Mouse (Mus musculus): ENCODE measurements around the gene Gm1043.

The Gm1043 gene

DNA sequence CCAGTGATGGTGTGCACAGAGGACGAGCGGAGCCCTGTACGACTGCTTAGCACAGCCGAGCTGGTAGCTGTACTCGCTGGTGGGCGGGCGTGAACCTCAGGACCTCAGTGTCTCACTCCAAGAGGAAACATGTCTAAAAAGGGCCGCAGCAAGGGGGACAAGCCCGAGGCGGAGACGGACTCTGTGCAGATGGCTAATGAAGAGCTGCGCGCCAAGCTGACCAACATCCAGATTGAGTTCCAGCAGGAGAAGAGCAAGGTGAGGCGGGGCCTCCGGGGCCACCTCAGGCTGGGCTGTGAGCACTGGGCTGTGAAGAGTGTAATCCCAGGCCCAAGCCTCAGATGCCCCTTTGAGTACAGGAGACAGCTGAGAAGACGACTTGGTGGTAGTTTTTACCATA lies at the start of gene Gm1043:
Gene Gm1043, plus strand, starts transcription at position 130 of the 400 bp plus-strand sequence.
- in situ Hi-C loops (cut with MboI; ENCODE audit: low sequenced_read_pairs): no loop called here

DNA sequence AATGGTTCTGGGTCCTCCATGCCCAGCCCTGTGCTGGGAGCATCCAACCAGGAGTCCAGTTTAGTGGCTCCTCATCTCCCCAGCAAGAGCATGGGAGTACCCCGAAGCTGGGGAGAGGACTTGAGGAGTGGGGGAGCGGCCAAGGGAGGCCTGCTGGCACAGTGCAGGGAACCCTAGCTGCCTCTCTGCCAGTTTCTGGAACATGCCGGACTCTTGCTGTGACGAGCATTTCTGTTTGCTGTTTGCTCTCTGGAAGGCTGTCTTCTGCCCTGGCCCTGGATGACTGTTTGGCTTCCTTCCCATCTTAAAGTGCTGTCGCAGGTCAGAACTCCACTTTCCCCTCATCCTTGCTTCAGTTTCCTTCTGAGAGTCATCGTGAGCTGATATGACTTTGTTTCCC lies 49.3 kb upstream of the Gm1043 start:
- in situ Hi-C loops (cut with MboI; ENCODE audit: low sequenced_read_pairs): no loop called here

DNA sequence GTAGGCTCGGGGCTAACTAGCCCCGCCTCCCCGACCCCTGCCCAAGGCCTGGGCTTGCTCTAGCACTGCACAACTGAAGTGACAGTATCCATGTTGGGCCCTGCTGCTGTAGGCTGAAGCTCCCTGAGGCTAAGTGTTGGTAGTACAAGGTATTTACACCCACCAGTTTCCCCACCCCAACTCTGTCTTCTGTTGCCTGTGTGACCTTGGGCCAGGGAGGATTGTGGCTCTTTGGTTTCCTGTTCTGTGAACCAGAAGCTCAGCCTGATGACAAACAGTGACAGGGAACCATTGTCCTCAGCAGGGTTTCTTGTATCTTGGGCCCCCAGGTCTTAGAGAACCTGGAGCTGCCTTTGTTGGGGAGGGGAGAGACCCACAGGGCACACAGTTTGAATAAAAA lies 48.3 kb upstream of the Gm1043 start:
- in situ Hi-C loops (cut with MboI; ENCODE audit: low sequenced_read_pairs): no loop called here

DNA sequence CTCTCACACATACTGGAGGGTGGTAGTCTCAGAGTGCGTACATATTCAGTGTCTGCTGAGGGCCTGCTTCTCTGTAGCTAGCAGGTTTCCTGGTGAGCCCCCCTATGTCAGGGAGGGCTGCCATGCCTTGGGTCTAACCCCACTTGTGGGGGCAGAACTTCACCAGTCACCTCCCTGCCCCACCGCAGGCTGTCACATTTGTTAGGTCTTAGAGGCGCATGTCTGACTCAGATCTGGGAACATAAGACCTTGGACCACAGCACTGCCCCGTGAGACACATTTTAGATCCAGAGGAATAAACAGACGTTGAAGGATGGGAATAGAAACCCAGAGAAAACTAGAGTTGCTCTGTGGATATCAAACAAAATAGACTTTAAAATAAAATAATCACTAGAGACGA lies 45.3 kb upstream of the Gm1043 start:
- in situ Hi-C loops (cut with MboI; ENCODE audit: low sequenced_read_pairs): no loop called here

DNA sequence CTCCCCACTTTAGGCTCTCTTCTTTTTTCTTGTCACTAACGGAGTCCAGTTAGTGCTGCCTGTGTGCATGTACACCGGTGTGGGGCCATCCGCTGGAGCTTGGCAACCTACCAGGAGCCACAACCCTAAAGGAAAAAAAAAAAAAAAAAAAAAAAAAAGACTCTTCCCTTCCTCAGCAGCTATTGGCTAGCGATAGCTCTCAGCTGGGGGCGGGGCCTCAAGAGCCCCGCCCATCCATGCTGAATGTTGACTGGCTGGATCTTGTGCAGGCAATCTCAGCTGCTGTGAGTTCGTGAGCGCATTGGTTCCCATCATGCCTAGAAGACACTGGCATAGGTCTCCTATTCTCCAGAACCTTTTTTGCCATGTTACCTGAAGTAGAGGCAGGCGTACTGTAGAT lies 44.5 kb upstream of the Gm1043 start:
- in situ Hi-C loops (cut with MboI; ENCODE audit: low sequenced_read_pairs): no loop called here

DNA sequence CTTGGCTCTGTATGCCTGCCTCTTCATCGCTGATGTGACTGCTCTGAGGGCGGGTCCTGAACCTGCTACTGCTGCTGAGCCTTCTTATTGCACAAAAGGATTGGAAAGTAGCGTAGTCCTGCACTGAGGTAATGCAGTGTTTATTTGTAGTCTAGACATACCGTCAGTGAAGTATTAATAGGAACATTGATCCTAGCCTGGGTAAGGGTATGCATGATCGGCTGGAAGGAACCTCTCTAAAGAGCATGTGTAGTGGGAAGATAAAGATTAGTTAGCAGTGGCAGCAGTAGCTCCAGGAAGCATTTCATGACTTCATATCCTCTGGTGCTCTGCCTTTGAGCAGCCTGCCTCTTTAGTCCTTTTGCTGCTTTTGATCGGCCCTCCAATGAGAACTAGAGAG lies 43.5 kb upstream of the Gm1043 start:
- in situ Hi-C loops (cut with MboI; ENCODE audit: low sequenced_read_pairs): no loop called here

DNA sequence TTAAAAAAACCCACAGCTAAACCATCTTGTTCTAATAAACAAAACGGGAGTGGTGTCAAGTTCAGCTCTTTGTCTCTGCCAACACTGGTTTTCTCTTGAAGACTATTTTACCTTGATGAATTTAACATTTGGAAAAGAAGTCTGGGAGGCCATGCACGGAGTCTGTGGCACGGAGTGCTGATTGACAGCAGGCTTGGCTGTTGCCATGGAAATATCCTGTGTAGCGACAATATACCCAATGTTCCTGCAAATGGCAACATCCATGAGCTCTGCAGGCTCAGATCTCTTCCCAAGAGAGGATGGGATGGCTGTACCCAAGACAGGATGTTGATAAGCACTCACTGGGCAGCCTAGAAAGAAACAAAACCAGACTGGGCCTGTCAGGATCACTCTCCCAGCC lies 42.2 kb upstream of the Gm1043 start:
- in situ Hi-C loops (cut with MboI; ENCODE audit: low sequenced_read_pairs): no loop called here

DNA sequence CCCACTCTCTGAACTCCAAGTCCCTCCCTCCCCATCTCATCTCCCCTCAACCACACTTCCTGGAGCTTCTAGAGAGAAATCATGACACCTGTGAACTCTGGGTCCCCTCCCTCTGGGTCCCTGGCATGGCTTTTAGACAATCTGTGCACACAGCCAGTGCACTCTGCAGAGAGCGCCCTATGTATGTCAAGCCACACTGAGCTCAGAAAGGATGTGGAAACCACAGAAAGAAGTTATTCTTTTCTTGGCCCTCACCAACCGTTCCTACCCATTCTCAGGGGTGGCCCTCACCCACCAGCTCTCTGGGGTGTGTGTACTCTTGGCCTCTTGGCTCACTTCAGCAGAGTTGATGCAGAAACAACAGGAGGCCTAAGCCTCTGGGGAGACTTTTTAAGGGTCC lies 40.4 kb upstream of the Gm1043 start:
- in situ Hi-C loops (cut with MboI; ENCODE audit: low sequenced_read_pairs): no loop called here

DNA sequence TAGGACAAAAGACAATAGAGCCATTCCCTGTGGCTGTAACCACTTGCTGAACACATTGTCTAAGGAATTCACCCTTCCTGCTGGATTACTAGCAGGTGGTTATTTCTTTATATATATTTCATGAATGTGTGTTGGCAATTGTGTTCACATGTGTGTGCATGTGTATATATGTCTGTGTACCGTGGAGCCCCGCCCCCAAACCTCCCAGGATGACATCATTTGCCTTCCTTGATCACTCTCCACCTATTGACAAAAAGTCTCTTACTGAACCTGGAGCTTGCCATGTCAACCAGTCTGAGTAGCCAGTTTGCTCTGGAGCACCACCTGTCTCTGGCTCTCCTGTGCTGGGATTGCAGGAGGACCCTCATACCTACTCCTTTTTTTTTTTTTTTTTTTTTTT lies 39.6 kb upstream of the Gm1043 start:
- in situ Hi-C loops (cut with MboI; ENCODE audit: low sequenced_read_pairs): no loop called here

DNA sequence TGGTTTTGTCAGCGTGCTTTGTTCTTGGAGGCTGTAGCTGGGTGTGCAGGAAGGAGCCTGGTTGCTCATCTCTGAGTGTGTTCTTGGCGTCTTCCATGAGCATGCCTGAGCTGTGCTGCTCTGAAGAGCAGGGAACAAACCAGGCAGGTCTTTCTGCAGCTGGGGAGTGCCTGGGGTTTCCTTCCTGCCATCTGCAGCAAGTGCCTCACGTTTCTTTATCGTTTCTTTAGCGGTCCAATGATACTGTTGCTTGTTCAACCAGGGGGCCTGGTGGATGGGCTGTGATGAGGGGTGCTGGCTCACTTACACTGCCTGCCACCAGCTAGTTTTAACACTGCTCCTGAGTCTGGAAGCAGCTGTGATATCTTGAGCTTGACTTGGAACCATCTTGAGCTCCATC lies 38.4 kb upstream of the Gm1043 start:
- in situ Hi-C loops (cut with MboI; ENCODE audit: low sequenced_read_pairs): no loop called here

DNA sequence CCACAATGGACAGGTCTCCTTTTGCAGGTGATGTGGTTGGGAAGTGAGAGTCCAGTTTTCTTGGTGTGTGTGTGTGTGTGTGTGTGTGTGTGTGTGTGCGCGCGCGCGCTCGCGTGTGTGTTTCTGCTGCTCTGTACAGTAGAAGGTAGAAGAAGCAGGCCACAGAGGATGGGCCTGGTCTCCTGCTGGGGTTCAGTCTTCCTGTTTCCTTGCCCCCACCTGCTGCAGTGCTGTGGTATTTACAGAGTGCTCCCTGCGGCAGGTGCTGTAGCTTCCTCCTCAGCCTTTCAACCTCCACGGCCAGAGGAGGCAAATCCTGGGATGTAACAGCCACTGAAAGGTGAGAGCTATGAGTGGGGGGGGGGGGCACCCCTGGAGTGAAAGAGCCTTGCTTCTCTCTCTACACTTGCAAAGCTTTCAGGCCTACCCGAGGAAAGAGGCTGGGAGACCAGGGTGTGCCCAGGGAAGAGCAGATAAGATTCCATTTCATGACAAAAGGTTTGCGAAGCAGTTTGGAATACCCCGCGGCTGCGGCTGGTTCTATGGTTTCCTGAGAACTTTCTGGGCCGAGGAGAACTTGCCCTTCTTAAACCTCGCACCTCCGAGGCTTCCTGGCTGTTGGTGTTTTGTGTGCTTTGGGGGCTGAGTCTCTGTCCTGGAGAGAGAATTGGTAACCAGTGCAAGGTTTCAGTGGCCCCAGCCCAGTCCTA lies 37.8 kb upstream of the Gm1043 start:
- in situ Hi-C loops (cut with MboI; ENCODE audit: low sequenced_read_pairs): no loop called here

DNA sequence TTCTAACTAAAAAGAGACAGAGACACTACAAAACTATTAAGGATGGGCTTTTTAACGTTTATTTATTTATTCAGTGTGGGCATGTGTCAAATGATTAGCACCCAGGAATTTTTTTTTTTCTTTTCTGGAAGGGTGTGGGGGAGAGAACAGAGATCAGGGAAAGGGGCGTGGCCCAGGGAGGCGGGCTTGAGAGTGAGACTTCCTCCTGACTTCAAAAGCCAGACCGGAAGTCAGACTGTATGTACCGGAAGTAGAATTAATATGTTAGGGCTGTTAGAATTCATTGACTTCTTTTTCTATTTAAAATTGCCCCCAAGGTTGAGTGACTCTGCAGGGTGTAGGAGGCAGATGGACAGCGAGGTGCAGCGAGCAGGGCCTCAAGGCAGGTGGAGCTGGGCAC lies 37.2 kb upstream of the Gm1043 start:
- in situ Hi-C loops (cut with MboI; ENCODE audit: low sequenced_read_pairs): no loop called here

DNA sequence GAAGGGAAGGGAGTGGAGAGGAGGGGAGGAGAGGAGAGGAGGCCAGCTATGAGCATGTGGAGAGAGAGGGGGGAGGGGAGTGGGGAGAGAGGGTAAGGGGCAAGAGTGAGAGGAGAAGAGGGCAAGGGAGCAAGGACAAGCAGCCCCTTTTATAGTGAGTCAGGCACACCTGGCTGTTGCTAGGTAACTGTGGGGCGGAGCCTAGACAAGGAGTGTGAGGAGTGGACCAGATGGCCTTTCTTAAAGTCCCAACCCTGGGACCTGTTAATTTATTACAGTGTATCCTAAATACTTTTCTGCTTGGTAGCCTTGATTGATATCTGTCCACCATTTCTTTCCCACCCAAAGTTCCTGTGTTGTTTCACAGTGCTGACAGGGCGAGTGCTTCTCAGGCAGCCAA lies 36.1 kb upstream of the Gm1043 start:
- in situ Hi-C loops (cut with MboI; ENCODE audit: low sequenced_read_pairs): no loop called here

DNA sequence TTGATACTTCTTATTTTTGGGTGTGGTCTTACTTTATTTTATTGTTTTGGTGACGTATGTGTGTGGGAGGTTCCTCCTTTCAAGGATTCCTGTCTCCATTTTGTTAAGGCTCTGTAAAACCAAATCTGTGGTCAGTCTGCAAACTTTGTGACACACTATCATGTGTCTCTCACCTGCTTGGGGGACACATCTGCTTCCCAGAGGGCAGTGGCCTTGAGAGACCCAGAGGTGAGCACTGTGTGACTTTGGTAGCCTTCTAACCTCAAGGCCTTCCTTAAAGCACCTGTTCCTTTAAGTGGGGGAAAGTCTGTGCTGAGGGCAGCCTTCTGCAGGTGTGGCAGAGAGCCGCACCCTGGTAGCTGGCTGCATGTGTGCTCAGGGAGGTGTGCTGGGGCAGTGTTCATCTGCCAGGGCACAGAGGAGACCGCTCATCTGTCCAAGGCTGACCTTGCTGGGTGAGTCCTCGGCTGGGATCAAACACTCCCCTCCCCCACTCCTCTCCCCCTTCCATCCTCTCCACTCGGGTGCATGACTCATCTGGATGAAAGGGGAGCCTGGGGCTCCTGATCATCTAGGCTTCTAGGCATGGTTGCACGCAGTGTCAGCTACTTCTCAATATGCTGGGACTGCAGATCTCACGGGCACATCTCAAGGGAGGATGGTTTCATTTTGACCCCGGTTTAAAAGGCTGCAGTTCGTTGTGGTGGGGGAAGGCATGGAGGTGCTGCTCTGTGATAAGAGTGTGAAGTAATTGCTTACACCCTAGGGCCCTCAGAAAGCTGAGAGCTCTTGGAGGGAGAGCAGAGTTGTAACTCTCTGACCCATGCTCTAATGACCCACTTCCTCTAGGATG lies 34.4 kb upstream of the Gm1043 start:
- in situ Hi-C loops (cut with MboI; ENCODE audit: low sequenced_read_pairs): no loop called here

DNA sequence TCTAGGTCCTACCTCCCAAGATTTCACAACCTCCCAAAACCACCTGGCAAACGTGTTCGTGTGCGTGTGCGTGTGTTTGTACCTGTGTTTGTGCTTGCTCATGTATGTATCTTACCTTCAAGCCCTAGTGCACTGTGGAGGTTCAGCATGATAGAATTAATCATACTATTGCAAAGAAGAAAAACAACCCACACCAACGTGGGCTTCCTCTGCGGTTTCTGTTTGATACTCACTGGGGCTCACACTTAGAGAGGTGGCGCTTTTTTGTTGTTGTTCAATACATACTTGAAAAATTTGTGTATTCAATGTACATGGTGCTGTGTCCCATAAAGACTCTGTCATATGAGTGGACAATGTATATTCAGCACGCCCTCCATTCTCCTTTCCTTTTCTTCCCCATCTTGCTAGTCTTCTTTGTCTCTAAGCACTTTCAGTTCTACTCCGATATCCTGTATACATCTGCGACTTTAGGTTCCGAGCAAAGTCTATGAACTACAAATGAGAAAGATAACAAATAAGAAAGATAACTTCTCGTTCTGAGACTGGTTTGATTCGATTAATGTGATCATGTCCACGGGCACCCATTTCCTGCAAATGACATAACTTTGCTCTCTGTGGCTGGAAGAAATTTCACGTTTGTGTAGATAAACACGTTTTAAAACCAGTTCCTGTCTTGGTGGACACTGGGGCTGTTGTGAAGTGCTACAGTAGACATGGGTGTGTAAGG lies 33.6 kb upstream of the Gm1043 start:
- in situ Hi-C loops (cut with MboI; ENCODE audit: low sequenced_read_pairs): no loop called here

DNA sequence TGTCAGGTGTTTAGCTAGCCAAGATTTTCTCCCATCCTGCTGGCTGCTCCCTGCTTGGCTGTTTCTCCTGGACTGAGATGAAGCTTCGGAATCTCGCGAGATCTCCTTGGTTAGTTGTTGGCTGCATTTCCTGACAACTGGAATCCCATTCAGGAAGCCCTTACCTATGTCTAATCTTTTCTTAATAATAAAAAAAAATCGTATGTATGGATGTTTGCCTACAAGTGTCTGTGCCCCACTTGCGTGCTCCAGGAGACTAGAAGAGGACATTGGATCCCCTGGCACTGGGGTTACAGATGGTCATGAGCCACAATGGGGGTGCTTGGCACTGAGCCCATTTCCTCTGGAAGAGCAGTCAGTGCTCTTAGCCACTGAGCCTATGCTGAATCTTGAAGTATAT lies 32.3 kb upstream of the Gm1043 start:
- in situ Hi-C loops (cut with MboI; ENCODE audit: low sequenced_read_pairs): no loop called here

DNA sequence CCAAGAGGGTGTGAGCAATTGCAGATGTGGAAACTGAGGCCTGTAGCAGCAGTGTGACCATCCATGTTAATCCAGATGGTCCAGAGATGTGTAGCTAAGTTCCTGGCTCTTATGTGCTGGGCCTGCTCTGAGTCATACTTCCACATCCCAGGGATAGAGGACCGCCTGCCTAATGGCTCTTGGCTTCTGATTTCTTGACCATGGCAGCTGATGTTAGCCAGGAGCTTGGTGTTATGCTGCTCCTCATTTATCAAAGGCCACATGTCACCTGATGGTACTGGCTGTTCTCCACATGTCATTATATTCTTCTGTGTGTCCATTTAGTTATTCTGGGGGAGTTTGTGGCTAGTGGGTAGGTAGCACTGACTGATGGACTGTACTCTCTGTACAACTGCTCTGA lies 29.4 kb upstream of the Gm1043 start:
- in situ Hi-C loops (cut with MboI; ENCODE audit: low sequenced_read_pairs): no loop called here

DNA sequence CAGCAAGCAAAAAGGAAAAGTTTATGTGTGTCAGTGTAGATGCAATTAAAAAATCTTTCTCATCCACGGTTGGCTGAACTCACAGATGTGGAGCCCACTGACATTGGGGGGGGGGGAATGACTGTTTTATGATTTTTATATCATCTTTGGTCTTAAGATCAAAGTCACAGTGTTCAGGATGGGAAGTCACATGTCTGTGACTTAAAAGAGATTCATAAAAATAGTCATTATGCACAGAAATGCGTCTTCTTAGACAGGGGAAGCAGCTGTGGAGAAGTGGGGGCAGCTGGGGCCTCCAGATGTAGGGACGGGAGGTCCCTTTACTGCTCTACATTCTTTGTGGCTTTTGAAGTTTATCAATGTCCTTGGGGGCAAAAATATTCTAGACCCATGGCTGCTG lies 28.7 kb upstream of the Gm1043 start:
- in situ Hi-C loops (cut with MboI; ENCODE audit: low sequenced_read_pairs): no loop called here

DNA sequence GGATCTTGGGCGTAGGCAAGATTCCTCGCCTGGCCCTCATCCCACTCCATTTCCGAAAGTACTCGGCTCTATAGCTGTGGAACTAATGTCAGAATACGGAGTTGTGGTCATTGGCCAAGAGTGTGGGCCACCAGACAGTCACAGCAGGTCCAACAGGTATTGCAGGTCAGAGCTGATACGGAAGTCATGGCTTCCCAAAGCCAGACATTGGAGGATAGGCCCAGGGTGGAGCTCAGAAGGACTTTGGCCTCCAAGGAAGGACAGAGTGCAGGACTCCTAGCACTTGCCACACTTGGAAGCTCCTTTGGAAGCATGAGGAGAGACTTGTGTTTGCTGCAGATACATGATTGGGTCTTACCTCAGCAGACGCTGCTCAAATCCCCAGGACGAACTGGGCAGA lies 23.6 kb upstream of the Gm1043 start:
- in situ Hi-C loops (cut with MboI; ENCODE audit: low sequenced_read_pairs): no loop called here

DNA sequence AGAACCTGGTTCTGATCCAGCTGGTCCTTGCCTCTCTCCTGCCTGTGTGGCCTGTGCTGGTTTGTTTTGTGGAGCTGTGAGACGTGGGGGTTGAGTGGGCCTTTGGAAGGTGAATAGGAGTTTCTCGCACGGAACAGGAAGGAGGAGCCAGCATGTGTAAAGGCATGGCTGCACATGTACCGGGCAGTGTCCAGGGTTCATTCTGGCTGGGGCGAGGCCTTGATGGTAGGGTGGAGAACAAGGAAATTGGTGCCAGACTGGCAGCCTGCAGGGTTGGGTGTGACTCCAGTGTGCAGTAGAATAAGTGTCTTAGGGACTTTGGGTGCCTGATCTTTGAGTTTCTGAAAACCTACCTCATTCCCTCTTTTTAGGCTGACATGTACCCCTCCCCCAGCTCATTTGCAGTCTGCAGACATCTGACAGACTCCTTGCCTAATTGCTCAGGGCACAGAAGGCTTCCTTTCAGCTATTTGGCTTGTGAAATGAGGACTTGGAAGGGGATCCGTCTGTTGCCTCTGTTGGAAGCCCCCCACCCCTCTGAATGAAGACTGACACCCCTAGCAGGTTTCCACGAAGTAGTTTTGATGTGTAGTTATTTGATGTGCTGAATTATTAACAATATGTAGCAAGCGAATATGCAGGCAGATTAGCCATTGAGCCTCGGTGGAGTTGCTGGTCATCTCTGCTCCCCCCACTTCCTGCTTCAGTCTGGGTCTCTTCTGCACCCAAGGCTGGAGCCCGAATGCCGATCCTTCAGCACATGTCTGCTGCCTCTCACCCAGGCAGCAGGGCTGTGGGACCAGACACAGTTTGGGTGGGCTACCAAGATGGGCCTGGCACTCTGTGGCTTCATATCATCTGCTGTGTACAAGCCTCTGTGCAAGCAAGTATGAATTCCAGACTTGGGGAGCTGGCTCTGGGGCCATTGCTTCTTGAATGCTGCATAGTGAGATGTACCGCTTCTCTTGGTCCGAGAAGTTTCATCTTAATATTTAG lies 20.4 kb upstream of the Gm1043 start:
- in situ Hi-C loops (cut with MboI; ENCODE audit: low sequenced_read_pairs): no loop called here
